Mouse (Mus musculus) Patski (cell line): ENCODE data around the gene Metap1d. TPM values are rescaled to one million over a fixed set of nuclear protein-coding genes. Genes with fewer than 3 reads are reported as not detected.

ENCODE experiments used
- ATAC-seq: fragments of 100-300 bp; one replicate; pipeline ENCODE4 v1.8.0; 2021
- CTCF ChIA-PET: fragments of 350-600 bp; sonication (Branson Sonifier 250); formaldehyde crosslinking; loops from one replicate; lab custom pipeline; 2022; ENCODE audit warnings: inconsistent platforms; lab: Charles Lee
- POLR2A ChIA-PET: fragments of 350-600 bp; sonication (Branson Sonifier 250); formaldehyde crosslinking; loops from one replicate; lab custom pipeline; 2022; ENCODE audit warnings: antibody characterized with exemption, inconsistent platforms; lab: Charles Lee
- DNase-seq: peaks from one replicate; pipeline ENCODE4 v3.0.0-alpha.2; 2011; ENCODE audit warnings: low read depth, low spot score
- H3K27me3 ChIP-seq: fragments of 371-371 bp; one replicate; pipeline ENCODE4 v1.5.1; 2021
- CTCF ChIP-seq: fragments of 100-300 bp; IDR thresholded peaks from one replicate; pipeline ENCODE4 v1.5.1; 2021
- in situ Hi-C: fragments of 300-500 bp; cut with MboI; formaldehyde crosslinking; loops from 3 replicates; pipeline ENCODE4 v1.11.1; 2018; ENCODE audit warnings: low pct_unique_long_range_greater_than_20kb, mixed read lengths
- polyA plus RNA-seq: library from polyadenylated mRNA; unstranded; gene quantifications from one replicate; pipeline ENCODE4 v1.2.3, GENCODE M21; 2021

Gene Metap1d
- polyA plus RNA-seq, 1 experiment from 2014 or later, result 39.8 TPM

DNA sequence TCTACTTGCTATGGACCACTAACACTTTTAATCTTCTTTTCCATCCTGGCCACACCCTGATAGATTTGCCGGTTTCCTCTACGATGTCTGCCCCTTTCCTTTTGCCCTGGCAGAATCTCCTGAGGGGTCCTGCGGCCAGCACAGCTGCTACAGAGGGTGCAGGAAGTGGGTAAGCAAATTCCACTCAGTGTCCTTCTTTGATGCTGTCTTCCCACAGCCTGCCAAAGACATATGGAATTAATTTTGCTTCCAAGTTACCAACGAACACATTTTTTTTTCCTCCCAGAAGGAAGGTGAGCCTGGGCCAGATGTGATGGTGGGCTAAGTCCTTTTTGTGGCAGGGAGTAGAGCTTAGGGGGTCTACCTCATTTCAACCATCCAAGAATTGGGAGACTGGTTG is 120.7 kb downstream of the Metap1d start:
- no peak for ATAC-seq
- DNase-seq, result no peak
- ChIA-PET CTCF (no interaction called here), POLR2A (no interaction called here)
- H3K27me3 ChIP-seq, result no peaks in the 10 kb centered on the region
- in situ Hi-C loops, result no loop called here
- no peak for TF ChIP-seq CTCF

Other genes starting within 250 kb of the Metap1d start
- 178 TPM for gene Dync1i2, start 241.6 kb upstream of the Metap1d start, polyA plus RNA-seq
- 78.1 TPM for gene Slc25a12, start 85.5 kb upstream of the Metap1d start, polyA plus RNA-seq
- 66.8 TPM for gene Hat1, start 64.3 kb upstream of the Metap1d start, polyA plus RNA-seq
- gene Dlx1, start 74.8 kb downstream of the Metap1d start, polyA plus RNA-seq, result 1.8 TPM
- 1.1 TPM for gene Dlx2, start 93.5 kb downstream of the Metap1d start, polyA plus RNA-seq